Mouse (Mus musculus): ENCODE data around the gene Pdcd1lg2. TPM values are rescaled to one million over a fixed set of nuclear protein-coding genes. Genes with fewer than 3 reads are reported as not detected.

Pdcd1lg2 gene
- total RNA-seq, 2 experiments from 2014 or later, result not detected

DNA sequence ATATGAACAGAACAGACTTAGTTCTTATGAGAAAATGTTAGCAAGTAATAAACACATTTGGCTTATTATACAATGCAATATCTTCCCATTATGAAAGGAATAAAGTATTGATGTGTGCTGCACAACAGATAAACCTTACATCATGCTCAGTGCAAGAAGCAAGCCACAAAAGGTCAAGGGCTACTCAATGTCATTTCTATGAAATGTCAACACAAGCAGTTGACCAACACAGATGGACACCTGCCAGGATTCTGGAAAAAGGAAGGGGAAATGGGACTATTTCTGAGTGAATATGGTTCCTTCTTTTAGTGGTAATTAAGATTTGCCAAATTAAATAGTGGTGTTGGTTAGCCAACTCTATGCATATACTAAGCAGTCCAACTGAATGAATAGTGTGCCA, 9.2 kb downstream of the Pdcd1lg2 start:
- no peak for DNase-seq

GRCm38 (mm10) chr19:29420397-29420796, 9.7 kb downstream of the Pdcd1lg2 start:
- DNase-seq, result no peak

DNA sequence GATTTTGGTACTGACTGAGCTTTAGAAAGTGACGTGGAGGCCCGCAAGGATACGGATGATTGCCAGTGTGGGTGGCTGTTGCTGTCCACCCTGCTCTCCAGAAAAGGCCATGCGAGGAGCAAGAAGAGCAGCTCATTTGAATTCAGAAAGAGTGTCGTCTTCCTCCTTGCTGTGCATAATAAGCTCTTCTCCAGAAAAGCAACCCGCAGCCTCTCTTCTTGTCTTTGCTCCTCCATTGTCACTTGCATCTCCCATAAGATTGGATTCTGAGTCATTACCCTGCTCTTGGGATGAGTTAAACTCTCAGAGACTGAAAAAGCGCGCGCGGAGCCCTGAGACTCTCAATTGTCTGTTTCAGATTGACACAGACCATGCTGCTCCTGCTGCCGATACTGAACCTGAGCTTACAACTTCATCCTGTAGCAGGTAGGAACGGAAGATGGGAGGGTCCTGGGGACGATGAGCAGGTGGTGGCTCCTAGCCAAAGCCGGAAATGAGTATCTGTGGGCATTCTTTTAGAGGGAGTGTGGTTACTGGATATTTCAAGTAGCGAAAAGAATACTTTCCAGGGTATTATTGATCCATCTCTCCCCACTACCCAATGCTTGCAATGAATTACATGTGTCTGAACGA, 11.4 kb downstream of the Pdcd1lg2 start:
- no peak for DNase-seq

DNA sequence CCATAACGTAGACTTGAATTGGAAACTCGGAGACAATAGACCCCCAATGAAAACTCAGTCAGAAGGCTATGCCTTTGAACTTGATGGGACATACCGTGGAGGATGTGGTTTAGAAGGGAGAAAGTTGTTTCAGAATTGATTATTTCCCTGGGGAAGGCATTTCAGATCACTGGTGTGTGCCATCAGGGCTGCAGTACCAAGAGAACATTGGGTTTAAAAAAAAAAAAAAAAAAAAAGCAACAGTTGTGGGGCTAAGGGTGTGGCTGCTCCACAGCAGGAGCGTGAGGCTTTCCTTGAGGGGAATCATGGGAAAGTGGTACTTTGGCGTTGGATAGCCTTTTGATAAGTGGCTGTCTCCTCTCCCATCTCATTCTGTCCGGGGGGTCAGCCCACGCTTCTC, 12.1 kb downstream of the Pdcd1lg2 start:
- no peak for DNase-seq

DNA sequence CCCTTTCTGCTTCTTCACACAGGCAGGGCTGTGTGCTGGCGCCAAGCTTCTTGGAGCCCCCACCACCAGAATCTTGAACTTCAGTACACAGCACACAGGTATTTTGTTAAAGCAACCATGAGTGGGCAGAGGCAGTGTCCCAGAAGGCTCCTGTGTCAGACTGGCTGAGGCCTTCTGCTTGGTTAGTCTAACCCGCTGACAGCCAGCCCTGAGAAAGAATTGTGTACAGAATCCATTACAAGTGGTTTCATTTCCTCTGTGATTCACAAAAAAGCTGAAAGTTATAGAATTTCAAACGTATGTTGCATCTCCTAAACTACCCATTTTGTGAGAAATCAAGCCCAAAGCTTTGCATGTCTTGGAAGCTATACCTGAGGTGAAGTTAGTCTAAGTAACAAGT, 19.8 kb downstream of the Pdcd1lg2 start:
- no peak for DNase-seq

DNA sequence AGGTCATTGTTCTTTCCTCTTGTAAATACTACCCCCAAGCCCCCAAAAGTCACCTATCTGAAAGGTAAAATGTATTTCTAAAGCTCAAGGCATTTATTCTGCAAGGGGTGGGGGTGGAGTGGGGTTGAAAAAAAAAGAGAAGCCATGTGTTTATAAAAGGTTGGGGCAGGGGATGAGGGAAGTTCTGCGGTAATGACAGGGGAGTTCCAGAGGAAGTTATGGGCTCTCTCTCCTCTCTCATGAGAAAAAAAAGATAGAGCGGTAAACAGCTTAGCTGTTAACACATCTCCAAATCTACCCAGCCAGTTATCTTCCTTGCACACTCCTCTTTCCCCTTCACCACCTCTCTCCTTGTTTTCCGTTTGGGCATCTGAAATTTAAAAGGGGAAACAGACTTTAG, 20.2 kb downstream of the Pdcd1lg2 start:
- DNase-seq, result no peak

- no peak for DNase-seq
Measured at GRCm38 (mm10) chr19:29436793-29437479, 26.2 kb downstream of the Pdcd1lg2 start.

- DNase-seq, result no peak
Measured at GRCm38 (mm10) chr19:29437849-29438248, 27.1 kb downstream of the Pdcd1lg2 start.

- DNase-seq, result no peak
Measured at GRCm38 (mm10) chr19:29439242-29439641, 28.5 kb downstream of the Pdcd1lg2 start.

- DNase-seq, result no peak
Measured at GRCm38 (mm10) chr19:29442492-29442891, 31.8 kb downstream of the Pdcd1lg2 start.

- no peak for DNase-seq
Measured at GRCm38 (mm10) chr19:29444364-29444763, 33.6 kb downstream of the Pdcd1lg2 start.

DNA sequence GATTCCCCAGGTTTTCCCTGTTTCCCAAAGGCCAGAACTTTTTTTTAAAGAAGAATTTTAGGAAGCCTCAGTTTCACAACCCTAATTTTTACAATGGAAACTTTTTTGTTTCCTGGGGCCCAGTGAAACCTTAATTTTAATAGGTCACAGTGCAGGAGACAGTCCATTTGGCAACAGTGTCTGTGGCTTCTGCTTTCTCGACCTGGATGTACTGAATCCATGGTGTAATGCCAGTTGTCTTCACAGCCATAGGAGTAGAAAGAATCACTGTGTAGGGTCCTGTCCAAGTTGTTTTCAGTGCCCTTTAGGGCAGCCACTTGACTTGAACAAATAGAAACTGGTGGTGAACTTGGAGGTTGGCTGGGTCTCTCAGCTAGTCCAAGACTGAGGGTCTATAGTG, 37.7 kb downstream of the Pdcd1lg2 start:
- no peak for DNase-seq

DNA sequence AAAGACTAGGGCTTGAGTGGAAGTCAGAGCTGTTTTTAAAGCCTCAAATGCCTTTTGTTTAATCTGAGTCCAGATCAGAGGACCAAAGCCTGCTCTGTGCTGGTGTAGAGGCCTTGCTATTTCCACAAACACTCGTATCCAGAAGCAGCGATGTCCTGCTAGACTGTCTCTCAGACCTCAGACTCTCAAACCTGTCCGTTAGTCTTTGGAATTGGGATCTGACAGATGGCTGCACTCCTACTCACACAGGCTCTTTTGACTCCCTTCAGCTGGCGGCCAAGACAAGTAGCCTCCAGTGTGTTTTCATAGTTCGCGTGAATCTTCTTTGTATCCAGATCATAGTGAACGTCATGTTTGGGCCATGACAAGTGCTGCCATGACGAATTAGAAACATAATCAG, 39.7 kb downstream of the Pdcd1lg2 start:
- no peak for DNase-seq

GRCm38 (mm10) chr19:29454141-29454601, 43.5 kb downstream of the Pdcd1lg2 start:
- no peak for DNase-seq

- no peak for DNase-seq
Measured at GRCm38 (mm10) chr19:29455156-29455555, 44.4 kb downstream of the Pdcd1lg2 start.

DNA sequence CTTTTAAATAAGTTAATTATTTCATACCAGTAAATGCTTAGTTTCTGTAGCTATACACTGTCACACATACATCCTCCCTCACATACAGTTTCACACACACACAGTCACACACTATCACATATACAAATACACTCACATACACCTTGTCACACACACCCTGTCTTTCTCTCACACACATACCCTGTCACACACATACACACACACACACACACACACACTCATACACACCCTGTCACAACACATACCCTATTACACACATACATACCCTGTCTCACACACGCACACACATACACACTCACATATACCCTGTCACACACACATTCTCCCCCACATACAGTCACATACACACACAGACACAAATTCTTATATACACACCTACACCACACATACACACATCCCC, 47.3 kb downstream of the Pdcd1lg2 start:
- DNase-seq, result no peak

DNA sequence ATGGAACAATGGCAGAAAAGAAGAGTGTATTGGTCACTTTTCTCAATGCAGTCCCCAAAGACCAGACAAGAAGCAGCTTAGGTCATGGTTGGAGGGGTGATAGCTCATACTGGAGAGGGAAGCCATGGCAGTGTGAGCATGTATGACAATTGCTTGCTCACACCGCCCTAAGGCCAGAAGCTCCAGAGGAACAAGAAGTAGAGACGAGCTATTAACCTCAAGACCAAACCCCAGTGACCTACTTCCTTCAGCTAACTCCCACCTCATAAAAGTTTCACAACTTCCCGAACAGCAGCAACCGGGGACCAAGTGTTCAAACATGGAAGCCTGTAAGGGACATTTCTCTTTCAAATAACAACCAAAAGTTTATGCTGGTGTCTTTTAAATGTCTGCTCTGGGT, 51.7 kb downstream of the Pdcd1lg2 start:
- DNase-seq, result no peak

DNA sequence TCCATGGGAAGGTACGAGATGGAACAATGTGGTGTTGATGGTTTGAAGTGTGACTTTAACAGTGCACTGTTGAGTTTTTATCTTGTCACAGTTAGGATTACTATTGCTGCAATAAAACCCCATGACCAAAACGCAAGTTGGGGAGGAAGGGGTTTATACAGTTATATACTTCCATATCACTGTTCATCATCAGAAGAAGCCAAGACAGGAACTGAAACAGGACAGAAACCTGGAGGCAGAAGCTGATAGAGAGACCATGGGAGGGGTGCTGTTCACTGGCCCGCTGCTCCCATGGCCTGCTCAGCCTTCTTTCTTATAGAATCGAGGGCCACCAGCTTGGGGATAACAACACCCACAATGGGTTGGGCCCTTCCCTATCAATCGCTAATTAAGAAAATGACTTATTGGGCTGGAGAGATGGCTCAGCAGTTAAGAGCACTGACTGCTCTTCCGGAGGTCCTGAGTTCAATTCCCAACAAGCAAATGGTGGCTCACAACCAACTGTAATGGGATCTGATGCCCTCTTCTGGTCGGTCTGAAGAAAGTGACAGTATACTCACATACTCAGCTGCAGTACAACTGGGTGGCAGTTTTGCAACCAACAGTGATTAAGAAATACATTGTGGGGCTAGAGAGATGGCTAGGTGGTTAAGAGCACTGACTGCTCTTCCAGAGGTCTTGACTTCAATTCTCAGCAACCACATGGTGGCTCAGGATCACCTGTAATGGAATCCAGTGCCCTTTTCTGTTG, 53.1 kb downstream of the Pdcd1lg2 start:
- DNase-seq, result no peak

DNA sequence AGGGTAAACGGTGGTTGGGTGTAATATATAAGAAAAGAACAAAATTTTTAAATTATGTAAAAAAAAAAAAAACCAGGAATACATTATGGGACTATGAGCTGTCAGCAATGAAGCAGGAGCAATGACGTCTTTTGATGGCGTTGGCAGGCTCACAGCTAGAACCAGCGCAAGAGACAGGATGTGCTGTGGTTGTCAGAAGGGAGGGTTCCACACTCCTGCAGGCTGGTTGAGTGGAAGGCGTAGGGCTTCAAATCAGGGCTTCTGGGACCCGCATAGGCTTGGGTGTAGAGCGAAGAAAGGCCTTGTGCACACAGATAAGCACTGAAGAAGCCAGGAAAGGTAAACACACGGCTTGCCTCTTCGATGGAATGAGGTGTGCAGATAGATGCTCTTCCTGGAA, 56.1 kb downstream of the Pdcd1lg2 start:
- no peak for DNase-seq

DNA sequence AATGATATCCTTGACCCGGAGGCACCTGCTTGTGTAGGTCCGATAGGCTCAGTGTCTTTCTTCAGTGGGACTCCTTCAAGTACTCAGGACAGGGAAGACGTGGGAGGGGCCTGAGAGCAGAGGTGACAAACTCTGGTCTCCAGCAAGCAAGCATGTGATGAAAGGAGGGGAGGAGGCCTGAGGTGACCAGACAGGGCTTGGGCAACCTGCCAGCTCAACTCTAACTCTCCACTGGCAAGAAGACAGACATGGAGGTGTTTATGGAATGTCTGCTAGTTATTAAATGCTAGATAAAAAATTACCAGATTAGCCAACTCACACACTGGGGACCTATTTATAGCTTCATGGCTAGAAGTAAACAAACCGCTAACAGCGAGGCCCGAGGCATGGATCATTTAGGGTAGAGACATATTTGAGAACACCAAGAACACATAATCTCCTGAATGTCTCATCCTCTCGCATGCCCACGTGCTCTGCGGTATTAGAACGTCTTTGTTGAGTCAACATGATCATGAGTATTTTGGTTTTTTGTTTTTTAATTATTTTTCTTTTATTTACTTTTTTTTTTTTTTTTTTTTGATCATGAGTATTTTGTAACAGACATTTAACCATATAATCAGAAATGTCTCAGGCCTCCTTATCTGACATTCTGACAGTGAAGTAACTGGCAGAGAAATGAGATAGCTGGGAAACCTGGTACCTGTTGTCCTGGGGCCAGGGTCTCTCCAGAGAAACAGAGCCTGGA, 58.4 kb downstream of the Pdcd1lg2 start:
- peak; percentile 36 for DNase-seq

- no peak for DNase-seq
Measured at GRCm38 (mm10) chr19:29469686-29470254, 59.1 kb downstream of the Pdcd1lg2 start.

GRCm38 (mm10) chr19:29470652-29471051, 59.9 kb downstream of the Pdcd1lg2 start:
- DNase-seq, result peak; percentile 57
